Mouse (Mus musculus) stomach, embryonic 16.5 days (tissue): Measurements from ENCODE around the gene Jarid2. TPM values are rescaled to one million over a fixed set of nuclear protein-coding genes. Genes with fewer than 3 reads are reported as not detected.

ENCODE experiments used
- ATAC-seq: fragments of 200-750 bp; cut with Nextera tagmentation; 2 replicates; pipeline ENCODE4 v1.8.0; 2017; ENCODE audit warnings: moderate number of reproducible peaks, moderate TSS enrichment; ENCODE audit not compliant: insufficient read depth, low FRiP score
- H3K27ac ChIP-seq: fragments of 300-500 bp; sonication (generic); 2 replicates; pipeline ENCODE4 v1.5.1; 2014; ENCODE audit warnings: low read length
- H3K27me3 ChIP-seq: fragments of 300-500 bp; sonication (generic); 2 replicates; pipeline ENCODE4 v1.6.1; 2014; ENCODE audit warnings: low read length, control low read depth, mixed read lengths; ENCODE audit not compliant: control insufficient read depth, insufficient read depth
- H3K36me3 ChIP-seq: fragments of 300-500 bp; sonication (generic); 2 replicates; pipeline ENCODE4 v1.6.1; 2014; ENCODE audit warnings: low read length; ENCODE audit not compliant: control insufficient read depth, insufficient read depth
- H3K4me1 ChIP-seq: fragments of 300-500 bp; sonication (generic); 2 replicates; pipeline ENCODE4 v1.6.1; 2014; ENCODE audit warnings: low read length, control low read depth, mixed read lengths; ENCODE audit not compliant: control insufficient read depth, insufficient read depth
- H3K4me2 ChIP-seq: fragments of 300-500 bp; sonication (generic); 2 replicates; pipeline ENCODE4 v1.6.1; 2014; ENCODE audit warnings: low read depth, low read length, mixed read lengths
- H3K4me3 ChIP-seq: fragments of 300-500 bp; sonication (generic); replicated peaks from 2 replicates; pipeline ENCODE4 v1.5.1; 2014; ENCODE audit warnings: mild to moderate bottlenecking, low read length
- H3K9ac ChIP-seq: fragments of 300-500 bp; sonication (generic); 2 replicates; pipeline ENCODE4 v1.6.1; 2014; ENCODE audit warnings: low read length
- H3K9me3 ChIP-seq: fragments of 300-500 bp; sonication (generic); replicated peaks from 2 replicates; pipeline ENCODE4 v1.6.1; 2016; ENCODE audit warnings: low read length, control low read depth; ENCODE audit not compliant: control insufficient read depth
- WGBS: fragments of 180-500 bp; shearing (Covaris S2); extraction: QIAGEN DNeasy Blood & Tissue Kit; methylation state at CpG from one replicate; pipeline ENCODE4 v1.1.7; 2014; 5-methylcytosine and 5-hydroxymethylcytosine counted together
- polyA plus RNA-seq: library from polyadenylated mRNA; unstranded; fragments of >200 nt; fragmentation: Nextera tagmentation; extraction: Ambion mirVana; gene quantifications from 2 replicates; pipeline ENCODE4 v1.2.1, GENCODE M21; 2015

Jarid2 gene
- polyA plus RNA-seq, 1 experiment from 2014 or later = 28.4 TPM

GRCm38 (mm10) chr13:44907702-44908101 is 178.4 kb downstream of the Jarid2 start:
- peak; percentile 95 for ATAC-seq
- 23% methylated on average over 6 of the region's 6 CpGs for WGBS
- peaks cover 18% of the 10 kb centered on the region; the same call in 1 of the 2 replicates for H3K4me1 ChIP-seq
- peaks cover 6% of the 10 kb centered on the region; the same call in 1 of the 2 replicates for H3K36me3 ChIP-seq
- H3K9me3 ChIP-seq = no peaks in the 10 kb centered on the region
- no peak overlapping the region for H3K4me2 ChIP-seq
- H3K9ac ChIP-seq = no peak overlapping the region
- peak overlapping the region; percentile 79 for H3K27ac ChIP-seq
- H3K27me3 ChIP-seq = no peaks in the 10 kb centered on the region
- no peak overlapping the region for H3K4me3 ChIP-seq

GRCm38 (mm10) chr13:44908790-44909189 is 179.5 kb downstream of the Jarid2 start:
- Histone ChIP-seq H3K4me1 (peaks cover 18% of the 10 kb centered on the region; the same call in 1 of the 2 replicates), H3K27ac (0 out of 2 replicates have a peak overlapping the region, but pooled peaks have one; percentile 79), H3K27me3 (no peaks in the 10 kb centered on the region), H3K4me3 (no peak overlapping the region), H3K9me3 (no peaks in the 10 kb centered on the region), H3K4me2 (no peak overlapping the region), H3K36me3 (peaks cover 7% of the 10 kb centered on the region; the same call in 1 of the 2 replicates), H3K9ac (no peak overlapping the region)
- WGBS = 28% methylated on average over 1 of the region's 1 CpGs
- ATAC-seq = no peak

GRCm38 (mm10) chr13:44912851-44913250 is 183.6 kb downstream of the Jarid2 start:
- H3K9me3 ChIP-seq = no peaks in the 10 kb centered on the region
- no peak overlapping the region for H3K4me3 ChIP-seq

GRCm38 (mm10) chr13:44913560-44913959 is 184.3 kb downstream of the Jarid2 start:
- Histone ChIP-seq H3K4me3 (no peak overlapping the region), H3K9me3 (no peaks in the 10 kb centered on the region), H3K4me2 (no peak overlapping the region), H3K27ac (no peak overlapping the region), H3K9ac (no peak overlapping the region), H3K36me3 (peaks cover 17% of the 10 kb centered on the region; the same call in 1 of the 2 replicates), H3K27me3 (no peaks in the 10 kb centered on the region), H3K4me1 (0 out of 2 replicates have a peak, but pooled peaks cover 5% of the 10 kb centered on the region)
- ATAC-seq = no peak
- WGBS = 67% methylated on average over 7 of the region's 7 CpGs

More at GRCm38 (mm10) chr13:44912851-44913250, 183.6 kb downstream of the Jarid2 start:
- Histone ChIP-seq H3K9ac (no peak overlapping the region), H3K4me1 (peaks cover 11% of the 10 kb centered on the region; the same call in 1 of the 2 replicates), H3K4me2 (no peak overlapping the region), H3K27me3 (no peaks in the 10 kb centered on the region), H3K27ac (no peak overlapping the region), H3K36me3 (peaks cover 17% of the 10 kb centered on the region; the same call in 1 of the 2 replicates)
- WGBS = 76% methylated on average over 2 of the region's 2 CpGs
- ATAC-seq = peak; percentile 34; the same call in 1 of the 2 replicates

- Histone ChIP-seq H3K4me1 (no peaks in the 10 kb centered on the region), H3K9me3 (no peaks in the 10 kb centered on the region), H3K9ac (no peak overlapping the region), H3K4me2 (no peak overlapping the region), H3K27me3 (no peaks in the 10 kb centered on the region), H3K27ac (no peak overlapping the region), H3K4me3 (no peak overlapping the region), H3K36me3 (peaks cover 17% of the 10 kb centered on the region; the same call in 1 of the 2 replicates)
- ATAC-seq = no peak
- 75% methylated on average over 5 of the region's 5 CpGs for WGBS
Observed at GRCm38 (mm10) chr13:44915382-44915781, 186.1 kb downstream of the Jarid2 start.

- Histone ChIP-seq H3K9me3 (no peaks in the 10 kb centered on the region), H3K36me3 (peaks cover 17% of the 10 kb centered on the region; the same call in 1 of the 2 replicates), H3K4me2 (no peak overlapping the region), H3K4me3 (no peak overlapping the region), H3K27me3 (no peaks in the 10 kb centered on the region), H3K27ac (no peak overlapping the region), H3K4me1 (no peaks in the 10 kb centered on the region), H3K9ac (no peak overlapping the region)
- 61% methylated on average over 4 of the region's 4 CpGs for WGBS
- no peak for ATAC-seq
Observed at GRCm38 (mm10) chr13:44915945-44916344, 186.7 kb downstream of the Jarid2 start.

GRCm38 (mm10) chr13:44917202-44917601 is 187.9 kb downstream of the Jarid2 start:
- no peak overlapping the region for H3K27ac ChIP-seq
- H3K9me3 ChIP-seq = no peaks in the 10 kb centered on the region
- no peaks in the 10 kb centered on the region for H3K27me3 ChIP-seq
- H3K4me1 ChIP-seq = no peaks in the 10 kb centered on the region
- no peak overlapping the region for H3K4me2 ChIP-seq
- ATAC-seq = no peak
- H3K9ac ChIP-seq = no peak overlapping the region
- H3K4me3 ChIP-seq = no peak overlapping the region
- 87% methylated on average over 4 of the region's 4 CpGs for WGBS
- H3K36me3 ChIP-seq = 0 out of 2 replicates have a peak, but pooled peaks cover 21% of the 10 kb centered on the region

- ATAC-seq = no peak
- Histone ChIP-seq H3K27me3 (no peaks in the 10 kb centered on the region), H3K4me3 (no peak overlapping the region), H3K9ac (no peak overlapping the region), H3K4me1 (no peaks in the 10 kb centered on the region), H3K9me3 (no peaks in the 10 kb centered on the region), H3K36me3 (0 out of 2 replicates have a peak, but pooled peaks cover 26% of the 10 kb centered on the region), H3K27ac (no peak overlapping the region), H3K4me2 (no peak overlapping the region)
- 100% methylated on average over 2 of the region's 2 CpGs for WGBS
Observed at GRCm38 (mm10) chr13:44918269-44918668, 189.0 kb downstream of the Jarid2 start.

- no peak for ATAC-seq
- Histone ChIP-seq H3K4me1 (no peaks in the 10 kb centered on the region), H3K27ac (no peak overlapping the region), H3K4me3 (no peak overlapping the region), H3K9me3 (no peaks in the 10 kb centered on the region), H3K9ac (no peak overlapping the region), H3K4me2 (no peak overlapping the region), H3K27me3 (no peaks in the 10 kb centered on the region), H3K36me3 (peaks cover 18% of the 10 kb centered on the region)
- WGBS = 69% methylated on average over 10 of the region's 10 CpGs
Observed at GRCm38 (mm10) chr13:44921095-44921494, 191.8 kb downstream of the Jarid2 start.
